Mouse (Mus musculus) heart, embryonic 16.5 days (tissue): ENCODE measurements around the gene Lypd4. TPM values are rescaled to one million over a fixed set of nuclear protein-coding genes. Genes with fewer than 3 reads are reported as not detected.
"Not testable (repeated sequence)": the region's sequence is repeated elsewhere in the genome, so short reads cannot be mapped to it uniquely, and the experiment has no call there.

Experiments used
- ATAC-seq: fragments of 200-750 bp; cut with Nextera tagmentation; replicated peaks from 2 replicates; pipeline ENCODE4 v1.8.0; 2017; ENCODE audit warnings: moderate number of reproducible peaks; ENCODE audit not compliant: insufficient read depth, low FRiP score; ENCODE audit errors: extremely low read depth
- H3K27ac ChIP-seq: fragments of 300-500 bp; sonication (generic); 2 replicates; pipeline ENCODE4 v1.5.1; 2014; ENCODE audit warnings: mild to moderate bottlenecking, low read length, control low read depth, moderate library complexity
- H3K27me3 ChIP-seq: fragments of 300-500 bp; sonication (generic); 2 replicates; pipeline ENCODE4 v1.6.1; 2014; ENCODE audit warnings: low read length, mixed read lengths; ENCODE audit not compliant: control insufficient read depth, insufficient read depth
- H3K36me3 ChIP-seq: fragments of 300-500 bp; sonication (generic); 2 replicates; pipeline ENCODE4 v1.6.1; 2014; ENCODE audit not compliant: control insufficient read depth, insufficient read depth
- H3K4me1 ChIP-seq: fragments of 300-500 bp; sonication (generic); 2 replicates; pipeline ENCODE4 v1.6.1; 2014; ENCODE audit warnings: low read length, mixed read lengths; ENCODE audit not compliant: control insufficient read depth, insufficient read depth
- H3K4me2 ChIP-seq: fragments of 300-500 bp; sonication (generic); 2 replicates; pipeline ENCODE4 v1.6.1; 2014; ENCODE audit warnings: low read depth, mild to moderate bottlenecking, control low read depth, low read length
- H3K4me3 ChIP-seq: fragments of 300-500 bp; sonication (generic); 2 replicates; pipeline ENCODE4 v1.5.1; 2014; ENCODE audit warnings: mild to moderate bottlenecking, control low read depth, low read length
- H3K9ac ChIP-seq: fragments of 300-500 bp; sonication (generic); 2 replicates; pipeline ENCODE4 v1.6.1; 2014; ENCODE audit warnings: low read length, control low read depth
- H3K9me3 ChIP-seq: fragments of 300-500 bp; sonication (generic); replicated peaks from 2 replicates; pipeline ENCODE4 v1.6.1; 2016; ENCODE audit warnings: low read length; ENCODE audit not compliant: control insufficient read depth
- WGBS: fragments of 180-500 bp; shearing (Covaris S2); extraction: QIAGEN DNeasy Blood & Tissue Kit; methylation state at CpG from one replicate; pipeline ENCODE4 v1.1.7; 2014; 5-methylcytosine and 5-hydroxymethylcytosine counted together
- polyA plus RNA-seq: library from polyadenylated mRNA; unstranded; fragments of >200 nt; fragmentation: Nextera tagmentation; extraction: Ambion mirVana; gene quantifications from 2 replicates; pipeline ENCODE4 v1.2.1, GENCODE M21; 2015

The Lypd4 gene
- polyA plus RNA-seq, 1 experiment from 2014 or later: not detected

GRCm38 (mm10) chr7:24856460-24857120, 13.2 kb downstream of the Lypd4 start:
- Histone ChIP-seq H3K27ac (no peak overlapping the region), H3K27me3 (no peaks in the 10 kb centered on the region), H3K9me3 (no peaks in the 10 kb centered on the region), H3K4me1 (no peaks in the 10 kb centered on the region), H3K36me3 (no peaks in the 10 kb centered on the region), H3K4me3 (no peak overlapping the region), H3K9ac (no peak overlapping the region), H3K4me2 (no peak overlapping the region)
- WGBS: 43% methylated on average over 6 of the region's 6 CpGs
- no peak for ATAC-seq

- no peak for ATAC-seq
- Histone ChIP-seq H3K9me3 (no peaks in the 10 kb centered on the region), H3K36me3 (no peaks in the 10 kb centered on the region), H3K27ac (no peak overlapping the region), H3K27me3 (no peaks in the 10 kb centered on the region), H3K4me2 (no peak overlapping the region), H3K9ac (no peak overlapping the region), H3K4me1 (no peaks in the 10 kb centered on the region), H3K4me3 (no peak overlapping the region)
- WGBS: 25% methylated on average over 7 of the region's 7 CpGs
Observed at GRCm38 (mm10) chr7:24853695-24854094, 16.0 kb downstream of the Lypd4 start.

GRCm38 (mm10) chr7:24853233-24853563, 16.5 kb downstream of the Lypd4 start:
- H3K9me3 ChIP-seq: no peaks in the 10 kb centered on the region
- no peak overlapping the region for H3K4me3 ChIP-seq
- H3K36me3 ChIP-seq: no peaks in the 10 kb centered on the region
- H3K4me1 ChIP-seq: no peaks in the 10 kb centered on the region
- no peaks in the 10 kb centered on the region for H3K27me3 ChIP-seq
- ATAC-seq: no peak
- H3K4me2 ChIP-seq: no peak overlapping the region
- H3K27ac ChIP-seq: no peak overlapping the region
- H3K9ac ChIP-seq: no peak overlapping the region

GRCm38 (mm10) chr7:24852557-24853232, 17.0 kb downstream of the Lypd4 start:
- Histone ChIP-seq H3K27ac (no peak overlapping the region), H3K9ac (no peak overlapping the region), H3K9me3 (no peaks in the 10 kb centered on the region), H3K36me3 (no peaks in the 10 kb centered on the region), H3K4me3 (no peak overlapping the region), H3K4me2 (no peak overlapping the region), H3K27me3 (no peaks in the 10 kb centered on the region), H3K4me1 (no peaks in the 10 kb centered on the region)
- no peak for ATAC-seq
- WGBS: 72% methylated on average over 8 of the region's 8 CpGs

GRCm38 (mm10) chr7:24851596-24852325, 18.0 kb downstream of the Lypd4 start:
- no peaks in the 10 kb centered on the region for H3K36me3 ChIP-seq
- WGBS: 79% methylated on average over 5 of the region's 5 CpGs
- H3K4me2 ChIP-seq: no peak overlapping the region
- no peaks in the 10 kb centered on the region for H3K27me3 ChIP-seq
- H3K27ac ChIP-seq: no peak overlapping the region
- H3K9me3 ChIP-seq: no peaks in the 10 kb centered on the region
- H3K4me1 ChIP-seq: no peaks in the 10 kb centered on the region
- H3K4me3 ChIP-seq: no peak overlapping the region
- no peak for ATAC-seq
- no peak overlapping the region for H3K9ac ChIP-seq

- Histone ChIP-seq H3K4me1 (no peaks in the 10 kb centered on the region), H3K36me3 (no peaks in the 10 kb centered on the region), H3K27ac (no peak overlapping the region; the same call in 1 of the 2 replicates), H3K4me3 (no peak overlapping the region), H3K9me3 (no peaks in the 10 kb centered on the region), H3K4me2 (no peak overlapping the region), H3K9ac (no peak overlapping the region), H3K27me3 (no peaks in the 10 kb centered on the region)
- 0 out of 2 replicates have a peak, but pooled peaks have one; percentile 14 for ATAC-seq
- WGBS: 23% methylated on average over 6 of the region's 6 CpGs
Observed at GRCm38 (mm10) chr7:24850899-24851303, 18.8 kb downstream of the Lypd4 start.

GRCm38 (mm10) chr7:24850162-24850561, 19.6 kb downstream of the Lypd4 start:
- H3K36me3 ChIP-seq: no peaks in the 10 kb centered on the region
- WGBS: 8% methylated on average over 5 of the region's 5 CpGs
- no peak for ATAC-seq
- no peak overlapping the region for H3K4me3 ChIP-seq
- no peaks in the 10 kb centered on the region for H3K9me3 ChIP-seq
- no peaks in the 10 kb centered on the region for H3K27me3 ChIP-seq
- no peaks in the 10 kb centered on the region for H3K4me1 ChIP-seq
- H3K27ac ChIP-seq: no peak overlapping the region
- no peak overlapping the region for H3K9ac ChIP-seq
- H3K4me2 ChIP-seq: no peak overlapping the region

GRCm38 (mm10) chr7:24846576-24846975, 23.2 kb downstream of the Lypd4 start:
- H3K9ac ChIP-seq, H3K27ac ChIP-seq, H3K9me3 ChIP-seq, ATAC-seq, H3K4me1 ChIP-seq, H3K27me3 ChIP-seq, H3K4me2 ChIP-seq, H3K36me3 ChIP-seq, H3K4me3 ChIP-seq: not testable (repeated sequence)
- WGBS: 34% methylated on average over 2 of the region's 2 CpGs

- ATAC-seq: no peak
- no peak overlapping the region for H3K4me2 ChIP-seq
- H3K27me3 ChIP-seq: no peaks in the 10 kb centered on the region
- H3K9ac ChIP-seq: no peak overlapping the region
- H3K9me3 ChIP-seq: no peaks in the 10 kb centered on the region
- H3K4me3 ChIP-seq: no peak overlapping the region
- H3K36me3 ChIP-seq: no peaks in the 10 kb centered on the region
- H3K27ac ChIP-seq: no peak overlapping the region
- WGBS: 3% methylated on average over 6 of the region's 6 CpGs
- no peaks in the 10 kb centered on the region for H3K4me1 ChIP-seq
Observed at GRCm38 (mm10) chr7:24845713-24846112, 24.0 kb downstream of the Lypd4 start.
